In the genomic region with DNA sequence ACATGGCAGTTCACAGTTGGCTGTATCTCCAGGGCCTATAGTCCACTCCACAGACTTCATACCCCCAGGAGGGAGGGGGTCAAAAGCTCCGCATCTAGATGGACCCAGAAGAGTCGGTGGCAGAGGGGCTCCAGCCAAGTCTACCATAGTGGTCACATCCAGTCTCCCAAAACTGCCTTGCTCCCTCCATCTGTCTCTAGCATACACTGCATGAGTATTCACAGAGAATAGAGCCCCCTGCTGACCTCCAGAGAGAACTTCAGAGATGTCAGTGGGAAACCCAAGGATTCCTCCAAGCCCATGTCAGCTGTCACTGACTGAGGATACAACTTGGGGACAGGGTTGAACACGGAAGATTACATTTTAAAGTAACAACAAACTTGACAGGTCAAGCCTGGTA, we compare ENCODE assay signal across 11 mouse cellular contexts. TPM values are rescaled to one million over a fixed set of nuclear protein-coding genes. Genes with fewer than 3 reads are reported as not detected.
DNase-seq lines count a peak whose midpoint lies in the region; ATAC-seq and TF ChIP-seq lines count a peak whose summit lies in the region.
"Had no signal": no experiment of that assay in that cellular context is flagged by ENCODE, and none has a peak within 500 bp of the region (broad histone marks: within the 10 kb centered on the region; RNA-seq: fewer than 3 reads in every experiment).

No protein-coding gene starts in this region.

- H3K4me2 ChIP-seq in lung, embryonic 16.5 days (ENCODE audit: low read depth, low read length), result no peak overlapping the region
- H3K4me2 ChIP-seq in neural tube, embryonic 15.5 days, result no peak overlapping the region
- H3K4me2 ChIP-seq: hindbrain, embryonic 15.5 days; midbrain, embryonic 12.5 days had no signal

- TF ChIP-seq POLR2A in bone marrow, adult 2 months (IDR thresholded peaks at IDR 0.05; ENCODE audit: borderline replicate concordance, control insufficient read depth, low read depth, low read length), result no peak

- ATAC-seq in lung, embryonic 16.5 days (ENCODE audit: low read depth), result 0 out of 2 replicates have a peak, but pooled peaks have one; percentile 43
- ATAC-seq in neural tube, embryonic 15.5 days (ENCODE audit: low FRiP score), result no peak
- no peak for ATAC-seq in activated CD4-positive, CD25-positive, alpha-beta regulatory T cell, adult 4 months

- no peaks in the 10 kb centered on the region for H3K36me3 ChIP-seq in lung, embryonic 16.5 days (ENCODE audit: control insufficient read depth, insufficient read depth, low read length)
- no peaks in the 10 kb centered on the region for H3K36me3 ChIP-seq in neural tube, embryonic 15.5 days
- H3K36me3 ChIP-seq: hindbrain, embryonic 15.5 days had no signal

- intact Hi-C loops in gastrocnemius, adult 2 months (cut with DNase I), result no loop called here

- no peaks in the 10 kb centered on the region for H3K9me3 ChIP-seq in lung, embryonic 16.5 days (ENCODE audit: control insufficient read depth, low read length)
- H3K9me3 ChIP-seq in neural tube, embryonic 15.5 days (replicated peaks), result no peaks in the 10 kb centered on the region
- H3K9me3 ChIP-seq: hindbrain, embryonic 15.5 days; midbrain, embryonic 12.5 days had no signal

- H3K4me3 ChIP-seq in gastrocnemius, adult 2 months, result no peak overlapping the region
- H3K4me3 ChIP-seq in lung, embryonic 16.5 days (ENCODE audit: low read length), result no peak overlapping the region
- no peak overlapping the region for H3K4me3 ChIP-seq in bone marrow, adult 2 months (replicated peaks; ENCODE audit: control insufficient read depth, low read depth, low read length)
- no peak overlapping the region for H3K4me3 ChIP-seq in neural tube, embryonic 15.5 days (replicated peaks)
- H3K4me3 ChIP-seq: erythroblast, embryonic 14.5 days; hindbrain, embryonic 15.5 days; midbrain, embryonic 12.5 days had no signal

- no peak overlapping the region for H3K27ac ChIP-seq in gastrocnemius, adult 2 months
- H3K27ac ChIP-seq in lung, embryonic 16.5 days (ENCODE audit: low read length), result no peak overlapping the region
- H3K27ac ChIP-seq in bone marrow, adult 2 months (ENCODE audit: control insufficient read depth, insufficient read depth, low read depth, low read length, poor library complexity), result no peak overlapping the region
- H3K27ac ChIP-seq in neural tube, embryonic 15.5 days (replicated peaks), result no peak overlapping the region
- H3K27ac ChIP-seq: hindbrain, embryonic 15.5 days; midbrain, embryonic 12.5 days had no signal

- peak; percentile 53 for TF ChIP-seq CTCF in gastrocnemius, adult 2 months (IDR thresholded peaks at IDR 0.05)
- peak; percentile 31; the same call in 1 of the 2 replicates for TF ChIP-seq CTCF in bone marrow, adult 2 months (IDR thresholded peaks at IDR 0.05; ENCODE audit: control insufficient read depth, insufficient read depth, low read length)

- 56% methylated on average over 3 of the region's 3 CpGs for WGBS in lung, embryonic 16.5 days
- 61% methylated on average over 3 of the region's 3 CpGs for WGBS in bone marrow, adult 2 months
- WGBS in neural tube, embryonic 15.5 days, result 77% methylated on average over 3 of the region's 3 CpGs

- no peaks in the 10 kb centered on the region for H3K4me1 ChIP-seq in lung, embryonic 16.5 days (replicated peaks; ENCODE audit: control insufficient read depth, insufficient read depth, low read length)
- H3K4me1 ChIP-seq in bone marrow, adult 2 months (ENCODE audit: control insufficient read depth, insufficient read depth, low read length), result peaks cover 3% of the 10 kb centered on the region
- no peaks in the 10 kb centered on the region for H3K4me1 ChIP-seq in neural tube, embryonic 15.5 days
- H3K4me1 ChIP-seq: hindbrain, embryonic 15.5 days; midbrain, embryonic 12.5 days had no signal

- no peak for DNase-seq in gastrocnemius, adult 2 months
- DNase-seq in gastrocnemius, adult 18-20 months (ENCODE audit: low spot score), result no peak
- no peak for DNase-seq in lung, postnatal 4 days
- peak; percentile 50 for DNase-seq in retina, postnatal 1 day

- no peak overlapping the region for H3K9ac ChIP-seq in lung, embryonic 16.5 days (ENCODE audit: low read length)
- no peak overlapping the region for H3K9ac ChIP-seq in neural tube, embryonic 15.5 days (replicated peaks)
- H3K9ac ChIP-seq: hindbrain, embryonic 15.5 days; midbrain, embryonic 12.5 days had no signal

- H3K27me3 ChIP-seq in lung, embryonic 16.5 days (ENCODE audit: control insufficient read depth, insufficient read depth, low read depth, low read length), result no peaks in the 10 kb centered on the region
- H3K27me3 ChIP-seq in neural tube, embryonic 15.5 days (replicated peaks), result no peaks in the 10 kb centered on the region
- H3K27me3 ChIP-seq: hindbrain, embryonic 15.5 days; midbrain, embryonic 12.5 days had no signal

RNA-seq across cellular contexts. Expression of a gene that starts 10.2 kb away (rescaled TPM):
- total RNA-seq in gastrocnemius, adult 2 months (2021), result 10 to 100 TPM; 27.2 to 32.4 TPM
- total RNA-seq in gastrocnemius, adult 18-20 months (2021), result 10 to 100 TPM; 25.1 to 26.8 TPM
- polyA plus RNA-seq in lung, embryonic 16.5 days (2015; fragmentation: Nextera tagmentation; extraction: Ambion mirVana), result 53.9 and 54.0 TPM in 2 replicates
- 46.6 and 64.1 TPM in 2 replicates for polyA plus RNA-seq in bone marrow, adult 2 months (2011; ENCODE audit: insufficient read depth, insufficient read length, low replicate concordance, missing spikeins)
- polyA plus RNA-seq in neural tube, embryonic 15.5 days (2015; fragmentation: Nextera tagmentation; extraction: Ambion mirVana), result 64.2 and 65.8 TPM in 2 replicates
- polyA plus RNA-seq in activated CD4-positive, CD25-positive, alpha-beta regulatory T cell, adult 4 months (2017; shearing (Covaris generic)), result 10 to 100 TPM; 38.9 to 50.5 TPM

RNA-seq across cellular contexts. Expression of a gene that starts 22.7 kb away (rescaled TPM):
- 10 to 100 TPM; 31.6 to 32.8 TPM for total RNA-seq in gastrocnemius, adult 2 months (2021)
- 10 to 100 TPM; 26.4 to 29.5 TPM for total RNA-seq in gastrocnemius, adult 18-20 months (2021)
- 20.5 and 23.8 TPM in 2 replicates for polyA plus RNA-seq in lung, embryonic 16.5 days (2015; fragmentation: Nextera tagmentation; extraction: Ambion mirVana)
- polyA plus RNA-seq in bone marrow, adult 2 months (2011; ENCODE audit: insufficient read depth, insufficient read length, low replicate concordance, missing spikeins), result 53.6 and 84.9 TPM in 2 replicates
- 30.0 and 35.6 TPM in 2 replicates for polyA plus RNA-seq in neural tube, embryonic 15.5 days (2015; fragmentation: Nextera tagmentation; extraction: Ambion mirVana)
- polyA plus RNA-seq in activated CD4-positive, CD25-positive, alpha-beta regulatory T cell, adult 4 months (2017; shearing (Covaris generic)), result 10 to 100 TPM; 13.6 to 18.9 TPM

RNA-seq across cellular contexts. Expression of a gene that starts 23.1 kb away (rescaled TPM):
- total RNA-seq in gastrocnemius, adult 2 months (2021), result over 10,000 TPM; 24,727 to 33,034 TPM
- over 10,000 TPM; 24,635 to 28,732 TPM for total RNA-seq in gastrocnemius, adult 18-20 months (2021)
- polyA plus RNA-seq in lung, embryonic 16.5 days (2015; fragmentation: Nextera tagmentation; extraction: Ambion mirVana), result 47.4 and 105 TPM in 2 replicates
- 32.2 and 126 TPM in 2 replicates for polyA plus RNA-seq in bone marrow, adult 2 months (2011; ENCODE audit: insufficient read depth, insufficient read length, low replicate concordance, missing spikeins)
- 42.1 and 72.2 TPM in 2 replicates for polyA plus RNA-seq in neural tube, embryonic 15.5 days (2015; fragmentation: Nextera tagmentation; extraction: Ambion mirVana)
- polyA plus RNA-seq in activated CD4-positive, CD25-positive, alpha-beta regulatory T cell, adult 4 months (2017; shearing (Covaris generic)), result 10 to 100 TPM; 26.7 to 30.7 TPM

RNA-seq across cellular contexts. Expression of a gene that starts 47.3 kb away (rescaled TPM):
- 1 to 10 TPM; 4.2 to 5.1 TPM for total RNA-seq in gastrocnemius, adult 2 months (2021)
- total RNA-seq in gastrocnemius, adult 18-20 months (2021), result 1 to 10 TPM; 4.2 to 4.6 TPM
- polyA plus RNA-seq in lung, embryonic 16.5 days (2015; fragmentation: Nextera tagmentation; extraction: Ambion mirVana), result 27.7 and 32.3 TPM in 2 replicates
- 2.6 and 6.6 TPM in 2 replicates for polyA plus RNA-seq in bone marrow, adult 2 months (2011; ENCODE audit: insufficient read depth, insufficient read length, low replicate concordance, missing spikeins)
- polyA plus RNA-seq in neural tube, embryonic 15.5 days (2015; fragmentation: Nextera tagmentation; extraction: Ambion mirVana), result 47.5 and 48.8 TPM in 2 replicates
- 1 to 10 TPM; 4.1 to 8.0 TPM for polyA plus RNA-seq in activated CD4-positive, CD25-positive, alpha-beta regulatory T cell, adult 4 months (2017; shearing (Covaris generic))

RNA-seq across cellular contexts. Expression of a gene that starts 47.3 kb away (rescaled TPM):
- 1 to 10 TPM in 1 of 2 experiments, under 1 TPM in 1; 0.89 to 2.1 TPM for total RNA-seq in gastrocnemius, adult 2 months (2021)
- 1 to 10 TPM; 1.0 to 1.3 TPM for total RNA-seq in gastrocnemius, adult 18-20 months (2021)
- polyA plus RNA-seq in lung, embryonic 16.5 days (2015; fragmentation: Nextera tagmentation; extraction: Ambion mirVana), result 23.2 and 23.4 TPM in 2 replicates
- 76.8 and 153 TPM in 2 replicates for polyA plus RNA-seq in bone marrow, adult 2 months (2011; ENCODE audit: insufficient read depth, insufficient read length, low replicate concordance, missing spikeins)
- polyA plus RNA-seq in neural tube, embryonic 15.5 days (2015; fragmentation: Nextera tagmentation; extraction: Ambion mirVana), result 15.8 and 40.6 TPM in 2 replicates
- polyA plus RNA-seq in activated CD4-positive, CD25-positive, alpha-beta regulatory T cell, adult 4 months (2017; shearing (Covaris generic)), result 100 to 1,000 TPM; 811 to 836 TPM
